Mouse (Mus musculus) T-cell, adult 66 days (primary cell): ENCODE measurements around the gene Zfp58. TPM values are rescaled to one million over a fixed set of nuclear protein-coding genes. Genes with fewer than 3 reads are reported as not detected.

Experiments used
- total RNA-seq, 2 experiments: library from RNA; stranded (reverse); gene quantifications; 3 replicates in 1 of 2; 4 replicates in 1 of 2; pipeline ENCODE4 v1.2.4; 2023

The Zfp58 gene
- 10 to 100 TPM; 12.6 to 13.9 TPM for total RNA-seq

DNA sequence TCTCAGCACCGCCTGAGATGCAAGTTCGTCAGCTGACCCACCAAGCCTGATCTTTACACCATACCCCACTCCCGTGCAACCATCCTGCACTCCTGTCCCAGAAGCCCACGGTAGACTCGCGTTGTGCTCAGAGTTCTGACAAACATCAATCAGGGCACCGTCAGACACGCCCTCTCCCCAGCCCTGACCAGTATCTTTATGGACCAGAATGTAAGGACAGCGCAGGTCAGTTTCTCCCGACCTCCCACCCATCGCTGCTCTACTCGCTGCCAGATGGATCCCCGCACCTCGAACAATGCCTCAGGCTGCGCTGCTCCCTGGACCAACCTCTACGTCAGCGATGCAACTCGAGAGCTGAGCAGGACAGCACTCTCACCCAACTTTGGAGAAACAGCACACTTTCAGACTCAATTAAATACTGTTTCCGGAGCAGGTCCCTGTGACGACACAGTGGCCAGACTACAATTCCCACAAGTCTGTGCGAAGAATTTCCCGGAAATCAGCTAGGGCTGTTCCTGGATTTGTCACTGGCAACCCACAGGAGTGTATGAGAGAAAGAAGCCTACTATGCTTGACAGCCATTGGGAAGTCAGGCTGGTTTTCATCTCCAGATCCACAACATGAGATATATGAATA lies at the start of gene Zfp58:
TSS of gene Zfp58 (minus strand) at position 472 of the 636 bp plus-strand sequence.

DNA sequence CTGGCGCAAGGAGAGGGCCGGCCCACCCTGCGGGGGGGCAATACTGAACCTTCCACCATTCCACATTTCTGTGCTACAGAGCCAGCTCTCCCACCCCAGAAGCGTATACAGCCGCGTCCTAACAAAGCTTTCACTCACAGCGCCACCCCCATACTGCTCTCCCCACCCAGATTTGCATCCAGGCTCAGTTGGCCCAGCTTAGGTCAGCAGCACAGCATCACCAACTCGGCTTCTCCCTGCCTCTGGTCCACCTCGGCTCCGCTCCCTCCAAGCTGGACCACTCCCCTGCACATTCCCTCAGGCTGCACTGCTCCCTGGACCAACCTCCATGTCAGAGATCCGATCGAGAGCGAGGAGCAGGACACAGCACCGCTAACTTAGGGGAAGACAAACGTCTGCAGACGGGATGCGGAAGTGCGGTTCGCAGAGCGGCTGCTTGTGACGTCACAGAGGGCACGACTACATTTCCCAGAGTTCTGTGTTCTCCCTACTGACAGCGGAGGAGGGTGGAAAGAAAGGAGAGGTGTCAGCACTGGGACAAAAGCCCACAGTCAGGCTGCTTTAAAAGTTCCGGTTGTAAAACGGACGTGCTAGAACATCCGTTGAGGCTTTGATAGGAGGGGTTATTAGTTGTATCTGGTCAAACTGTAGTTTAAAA lies 25.5 kb upstream of the Zfp58 start, which contains the start of the genes Gm26965 and Zfp87:
TSS of gene Gm26965 (minus strand) at position 399 of the 658 bp plus-strand sequence.
TSS of gene Zfp87 (minus strand) at position 425 of the 658 bp plus-strand sequence.

DNA sequence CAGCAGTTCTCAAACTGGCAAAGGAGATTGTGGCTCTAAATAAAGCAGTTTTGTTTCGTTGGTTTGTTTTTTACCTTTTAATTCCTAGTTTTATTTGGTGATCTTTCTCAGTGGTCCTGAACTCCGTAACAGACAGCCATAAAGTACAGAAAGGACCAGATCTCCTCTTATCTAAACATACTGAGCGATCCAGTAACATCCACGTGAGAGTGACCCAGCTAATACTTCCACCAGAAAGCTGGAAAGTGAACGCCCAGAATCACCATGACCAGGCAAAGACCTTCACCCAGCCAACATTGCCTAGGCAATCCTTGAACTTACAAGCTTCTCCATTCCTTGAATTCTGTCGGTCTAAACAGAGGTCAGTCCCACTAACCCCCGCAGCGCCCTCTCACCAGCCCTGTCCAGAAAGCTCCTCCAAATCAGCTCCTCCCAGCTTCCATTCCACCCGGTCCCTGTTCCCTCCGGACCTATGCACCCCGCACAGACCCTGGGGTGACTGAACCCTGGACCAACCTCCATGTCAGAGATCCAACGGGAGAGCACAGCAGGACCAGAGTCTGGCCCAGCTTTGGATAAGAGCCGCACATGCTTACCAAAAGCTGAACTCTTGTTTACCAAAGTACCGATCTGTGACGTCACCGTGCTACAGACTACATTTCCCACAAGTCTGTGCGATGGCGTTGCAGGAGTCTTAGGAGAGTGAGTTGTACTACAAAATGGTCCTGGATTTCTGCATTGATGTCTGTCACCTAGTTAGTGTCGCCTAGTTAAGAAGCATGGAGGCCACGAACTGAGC lies 16.5 kb downstream of the Zfp58 start, which contains the start of gene Zfp874b:
TSS of gene Zfp874b (minus strand) at position 634 of the 799 bp plus-strand sequence.

DNA sequence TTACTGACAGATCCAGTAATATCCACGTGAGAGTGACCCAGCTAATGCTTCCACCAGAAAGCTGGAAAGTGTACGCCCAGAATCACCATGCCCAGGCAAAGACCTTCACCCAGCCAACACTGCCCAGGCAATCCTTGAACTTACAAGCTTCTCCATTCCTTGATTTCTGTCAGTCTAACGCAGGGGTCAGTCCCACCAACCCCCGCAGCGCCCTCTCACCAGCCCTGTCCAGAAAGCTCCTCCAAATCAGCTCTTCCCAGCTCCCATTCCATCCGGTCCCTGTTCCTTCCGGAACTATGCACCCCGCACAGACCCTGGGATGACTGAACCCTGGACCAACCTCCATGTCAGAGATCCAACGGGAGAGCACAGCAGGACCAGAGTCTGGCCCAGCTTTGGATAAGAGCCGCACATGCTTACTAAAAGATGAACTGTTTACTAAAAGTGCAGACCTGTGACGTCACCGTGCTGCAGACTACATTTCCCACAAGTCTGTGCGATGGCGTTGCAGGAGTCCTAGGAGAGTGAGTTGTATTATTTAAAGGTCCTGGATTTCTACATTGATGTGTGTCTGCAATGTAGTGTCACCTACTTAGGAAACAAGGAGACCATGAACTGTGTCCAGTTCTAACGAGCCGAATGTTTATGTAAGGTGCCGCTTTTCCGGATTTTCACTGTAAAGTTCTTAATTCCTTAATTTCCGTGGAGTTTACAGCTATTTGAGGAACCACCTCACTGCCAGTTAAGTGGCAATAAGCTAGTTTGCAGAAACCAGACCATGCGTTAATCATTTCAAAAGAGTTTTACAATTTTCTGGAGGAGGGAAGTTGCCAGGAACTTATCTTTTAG lies 49.0 kb downstream of the Zfp58 start, which contains the start of gene Zfp874a:
TSS of gene Zfp874a (minus strand) at position 453 of the 849 bp plus-strand sequence.

Other genes with a start within 250 kb of the Zfp58 start
- 1 to 10 TPM; 2.8 to 5.4 TPM for gene Zfp458, start 222.1 kb downstream of the Zfp58 start, total RNA-seq
- 1 to 10 TPM; 2.9 to 5.3 TPM for gene Zfp457, start 194.1 kb downstream of the Zfp58 start, total RNA-seq
- gene Zfp595, start 168.0 kb downstream of the Zfp58 start, total RNA-seq, result 10 to 100 TPM; 16.4 to 18.8 TPM
- gene Gm28044, start 140.0 kb downstream of the Zfp58 start, total RNA-seq, result 1 to 10 TPM; 4.1 to 6.4 TPM
- 10 to 100 TPM in 1 of 2 experiments, 1 to 10 TPM in 1; 8.2 to 10.7 TPM for gene Zfp953, start 139.9 kb downstream of the Zfp58 start, total RNA-seq
- 1 to 10 TPM in 1 of 2 experiments, not detected in 1; 2.4 TPM for gene Gm28041, start 124.8 kb downstream of the Zfp58 start, total RNA-seq
- 10 to 100 TPM in 1 of 2 experiments, 1 to 10 TPM in 1; 7.7 to 12.5 TPM for gene Zfp456, start 124.7 kb downstream of the Zfp58 start, total RNA-seq
- 10 to 100 TPM; 10.1 to 12.5 TPM for gene Zfp429, start 100.7 kb downstream of the Zfp58 start, total RNA-seq
- 1 to 10 TPM; 3.1 to 3.3 TPM for gene Zfp459, start 79.1 kb downstream of the Zfp58 start, total RNA-seq
- gene Zfp874a, start 48.9 kb downstream of the Zfp58 start, total RNA-seq, result 10 to 100 TPM; 12.4 to 14.4 TPM
- gene Zfp874b, start 16.3 kb downstream of the Zfp58 start, total RNA-seq, result 10 to 100 TPM; 17.1 to 18.3 TPM
- not detected for gene Gm26965, start 25.6 kb upstream of the Zfp58 start, total RNA-seq
- gene Zfp87, start 25.6 kb upstream of the Zfp58 start, total RNA-seq, result 10 to 100 TPM; 23.3 to 25.2 TPM
- 1 to 10 TPM; 8.6 to 9.3 TPM for gene Zfp748, start 53.3 kb upstream of the Zfp58 start, total RNA-seq
- 10 to 100 TPM; 15.6 to 15.8 TPM for gene Zfp729b, start 109.2 kb upstream of the Zfp58 start, total RNA-seq
- 1 to 10 TPM; 3.3 to 8.8 TPM for gene Gm49345, start 137.2 kb upstream of the Zfp58 start, total RNA-seq
- 10 to 100 TPM; 12.3 to 15.7 TPM for gene Zfp729a, start 137.2 kb upstream of the Zfp58 start, total RNA-seq
- gene Zfp738, start 186.5 kb upstream of the Zfp58 start, total RNA-seq, result 10 to 100 TPM; 14.2 to 16.6 TPM
- 10 to 100 TPM in 1 of 2 experiments, 1 to 10 TPM in 1; 9.3 to 17.4 TPM for gene Zfp65, start 228.6 kb upstream of the Zfp58 start, total RNA-seq